In genomic region chrX:106595904-106596303, GRCm38 (mm10) we compare ENCODE assay signal across 27 mouse cellular contexts. TPM values are rescaled to one million over a fixed set of nuclear protein-coding genes. Genes with fewer than 3 reads are reported as not detected.
DNase-seq lines count a peak whose midpoint lies in the region; ATAC-seq and TF ChIP-seq lines count a peak whose summit lies in the region.
"Had no signal": no experiment of that assay in that cellular context is flagged by ENCODE, and none has a peak within 500 bp of the region (broad histone marks: within the 10 kb centered on the region; RNA-seq: fewer than 3 reads in every experiment).

No protein-coding gene starts in this region.

- intact Hi-C loops in gastrocnemius, adult 2 months (cut with DNase I), result no loop called here
- intact Hi-C loops in gastrocnemius, postnatal 36 days (cut with DNase I), result no loop called here

- peak; percentile 14 for DNase-seq in gastrocnemius, adult 2 months
- DNase-seq in gastrocnemius, postnatal 36 days, result no peak
- DNase-seq in urinary bladder, postnatal 14 days (ENCODE audit: low spot score), result peak; percentile 10
- no peak for DNase-seq in urinary bladder, postnatal 10 days (ENCODE audit: low spot score)
- DNase-seq in cerebellum, adult 8-10 months, result no peak
- no peak for DNase-seq in adrenal gland, adult 18-20 months (ENCODE audit: low spot score in 2 of 2)
- no peak for DNase-seq in kidney, adult 11 months
- DNase-seq: adrenal gland, adult 8-10 months; cerebellum, adult 11-12 months; cerebellum, postnatal 14 days; embryo, embryonic 11 days; liver, embryonic 13.5 days; lung, embryonic 14.5 days; midbrain, embryonic 14.5 days; right cerebral cortex, postnatal 14 days; spleen, adult 18-20 months; thymus, postnatal 25 days had no signal

- H3K4me3 ChIP-seq in gastrocnemius, adult 2 months, result no peak overlapping the region
- H3K4me3 ChIP-seq: embryonic facial prominence, embryonic 13.5 days; erythroblast, embryonic 14.5 days; forebrain, embryonic 12.5 days; hindbrain, embryonic 13.5 days; limb, embryonic 13.5 days; liver, embryonic 13.5 days had no signal

- TF ChIP-seq CTCF in gastrocnemius, adult 2 months (IDR thresholded peaks at IDR 0.05), result no peak

- ATAC-seq in megakaryocyte, adult 5-6 weeks (ENCODE audit: poor library complexity, severe bottlenecking), result peak; percentile 72
- ATAC-seq: inflammation-experienced regulatory T-cells, adult 6 months had no signal

- H3K27ac ChIP-seq in gastrocnemius, adult 2 months, result no peak overlapping the region
- H3K27ac ChIP-seq: embryonic facial prominence, embryonic 13.5 days; forebrain, embryonic 12.5 days; hindbrain, embryonic 13.5 days; limb, embryonic 13.5 days; liver, embryonic 13.5 days had no signal

RNA-seq across cellular contexts. Expression of gene Cysltr1, which starts 7.6 kb away (rescaled TPM):
- under 1 TPM; 0.59 TPM for total RNA-seq in gastrocnemius, adult 2 months (2021)
- under 1 TPM; 0.17 to 0.33 TPM for total RNA-seq in gastrocnemius, postnatal 36 days (2021)
- total RNA-seq in megakaryocyte, adult 5-6 weeks (2015), result 23.1 and 30.4 TPM in 2 replicates
- 18.1 and 27.9 TPM in 2 replicates for total RNA-seq in megakaryocyte, adult 5-6 weeks (2017)
- under 1 TPM; 0.61 to 0.73 TPM for total RNA-seq in adrenal gland, adult 18-20 months (2021)

RNA-seq across cellular contexts. Expression of gene Gm5127, which starts 12.9 kb away (rescaled TPM):
- not detected for total RNA-seq in gastrocnemius, adult 2 months (2021)
- not detected for total RNA-seq in gastrocnemius, postnatal 36 days (2021)
- 0.60 TPM in 1 of 2 replicates, not detected in the other for total RNA-seq in megakaryocyte, adult 5-6 weeks (2015)
- total RNA-seq in megakaryocyte, adult 5-6 weeks (2017), result 0.57 and 0.62 TPM in 2 replicates
- not detected for total RNA-seq in adrenal gland, adult 18-20 months (2021)
- total RNA-seq: adrenal gland, adult 8-10 months; ES-E14; gastrocnemius, adult 18-20 months; megakaryocyte-erythroid progenitor cell, adult 5-6 weeks had no signal

Comparison
In these comparisons a context has a peak if more than half of its experiments do, and no peak if none do; other contexts are left out.
1. DNase-seq: peak in gastrocnemius, adult 2 months (single experiment) and urinary bladder, postnatal 14 days (single experiment); none in gastrocnemius, postnatal 36 days (0 of 2), urinary bladder, postnatal 10 days (single experiment), cerebellum, adult 8-10 months (single experiment), adrenal gland, adult 18-20 months (0 of 2) and kidney, adult 11 months (single experiment).
2. RNA of gene Cysltr1, which starts 7.6 kb away (total RNA-seq): 18.1 to 30.4 TPM in megakaryocyte, adult 5-6 weeks; 0.61 to 0.73 TPM in adrenal gland, adult 18-20 months, 0.59 TPM in gastrocnemius, adult 2 months and 0.17 to 0.33 TPM in gastrocnemius, postnatal 36 days; every median in the first group is over 10 times any median in the second.